Mouse (Mus musculus) kidney, embryonic 16.5 days (tissue): ENCODE data around the gene Misp. TPM values are rescaled to one million over a fixed set of nuclear protein-coding genes. Genes with fewer than 3 reads are reported as not detected.

Experiments used
- ATAC-seq: fragments of 200-750 bp; cut with Nextera tagmentation; 2 replicates; pipeline ENCODE4 v1.8.0; 2017; ENCODE audit warnings: moderate TSS enrichment; ENCODE audit not compliant: low FRiP score, low TSS enrichment
- H3K27ac ChIP-seq: fragments of 300-500 bp; sonication (generic); 2 replicates; pipeline ENCODE4 v1.5.1; 2014; ENCODE audit warnings: low read length
- H3K27me3 ChIP-seq: fragments of 300-500 bp; sonication (generic); 2 replicates; pipeline ENCODE4 v1.6.1; 2014; ENCODE audit warnings: low read length, control low read depth, mixed read lengths; ENCODE audit not compliant: insufficient read depth
- H3K36me3 ChIP-seq: fragments of 300-500 bp; sonication (generic); 2 replicates; pipeline ENCODE4 v1.6.1; 2014; ENCODE audit warnings: low read length, control low read depth, mixed read lengths; ENCODE audit not compliant: insufficient read depth
- H3K4me1 ChIP-seq: fragments of 300-500 bp; sonication (generic); 2 replicates; pipeline ENCODE4 v1.6.1; 2014; ENCODE audit warnings: low read length, control low read depth, mixed read lengths; ENCODE audit not compliant: insufficient read depth
- H3K4me2 ChIP-seq: fragments of 300-500 bp; sonication (generic); replicated peaks from 2 replicates; pipeline ENCODE4 v1.6.1; 2014; ENCODE audit warnings: low read depth, low read length
- H3K4me3 ChIP-seq: fragments of 300-500 bp; sonication (generic); 2 replicates; pipeline ENCODE4 v1.5.1; 2014; ENCODE audit warnings: mild to moderate bottlenecking, low read length
- H3K9ac ChIP-seq: fragments of 300-500 bp; sonication (generic); replicated peaks from 2 replicates; pipeline ENCODE4 v1.6.1; 2014; ENCODE audit warnings: low read length
- H3K9me3 ChIP-seq: fragments of 300-500 bp; sonication (generic); 2 replicates; pipeline ENCODE4 v1.6.1; 2016; ENCODE audit warnings: low read length, control low read depth
- WGBS: fragments of 180-500 bp; shearing (Covaris S2); extraction: QIAGEN DNeasy Blood & Tissue Kit; methylation state at CpG from one replicate; pipeline ENCODE4 v1.1.7; 2014; 5-methylcytosine and 5-hydroxymethylcytosine counted together
- polyA plus RNA-seq: library from polyadenylated mRNA; unstranded; fragments of >200 nt; fragmentation: Nextera tagmentation; extraction: Ambion mirVana; gene quantifications from 2 replicates; pipeline ENCODE4 v1.2.1, GENCODE M21; 2015

Gene Misp
- polyA plus RNA-seq, 1 experiment from 2014 or later = 18.5 TPM

DNA sequence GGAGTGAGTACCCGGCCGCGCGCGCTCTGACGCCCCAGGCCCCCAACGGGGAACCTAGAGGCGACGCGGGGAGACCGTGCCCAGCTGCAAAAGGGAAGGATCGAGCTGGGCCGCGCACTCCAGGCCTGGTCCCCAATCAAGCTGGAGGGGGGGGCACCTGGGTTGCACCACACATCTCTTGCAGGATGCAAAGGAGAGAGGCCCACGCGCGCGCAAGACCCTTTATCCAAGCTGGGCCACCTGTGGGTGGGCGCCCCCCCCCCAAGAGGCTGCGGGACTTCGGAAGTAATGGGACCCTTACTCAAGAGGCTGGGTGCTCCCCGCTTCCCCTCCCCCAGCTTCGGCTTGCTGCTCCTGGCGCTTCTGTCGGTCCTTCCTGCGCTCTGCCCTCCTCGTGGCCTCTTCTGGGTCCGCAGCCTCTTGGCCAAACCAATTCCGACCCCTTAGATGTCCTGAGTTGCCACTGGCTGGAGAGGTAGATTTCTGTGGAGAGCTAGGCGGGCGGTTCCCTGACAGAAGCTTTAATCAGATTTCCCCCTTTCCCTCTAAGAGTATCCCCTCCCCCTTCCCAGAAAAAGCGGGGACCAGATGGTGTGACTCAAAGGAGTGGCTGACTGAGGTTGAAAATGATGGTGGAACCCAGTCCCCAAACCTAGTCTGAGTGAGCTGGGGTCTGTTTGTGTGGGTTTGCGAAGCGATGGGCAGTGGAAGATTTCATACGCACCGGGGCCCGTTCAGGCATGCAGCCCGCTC lies 26.9 kb upstream of the Misp start:
- ATAC-seq = peak; percentile 35
- Histone ChIP-seq H3K27ac (peak overlapping the region; percentile 90), H3K4me3 (peak overlapping the region; percentile 93), H3K36me3 (no peaks in the 10 kb centered on the region), H3K9ac (peak overlapping the region; percentile 95), H3K27me3 (no peaks in the 10 kb centered on the region), H3K9me3 (no peaks in the 10 kb centered on the region), H3K4me2 (peak overlapping the region; percentile 81), H3K4me1 (peaks cover 41% of the 10 kb centered on the region)
- under 1% methylated on average over 31 of the region's 38 CpGs for WGBS

DNA sequence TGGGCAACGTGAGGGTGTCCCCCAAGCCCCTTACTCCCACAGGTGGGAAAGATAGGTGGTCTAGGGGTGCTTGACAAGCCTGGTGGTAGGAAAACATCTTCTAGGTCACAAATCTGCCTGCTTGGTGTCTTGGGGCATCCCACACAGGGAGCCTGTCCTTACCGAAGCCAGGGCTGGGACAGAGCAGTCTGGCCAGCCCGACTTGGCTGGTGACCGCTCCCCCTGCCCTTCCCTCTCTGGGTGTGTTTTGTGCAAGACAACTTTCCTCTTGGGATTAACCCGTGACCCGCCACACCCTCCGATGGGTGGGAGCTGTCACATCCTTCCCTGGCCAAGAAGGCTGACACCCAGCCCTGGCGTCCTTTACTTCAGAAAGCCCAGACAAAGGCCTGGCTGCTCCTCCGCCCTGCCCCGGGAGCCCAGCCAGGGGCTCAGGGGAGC lies 26.3 kb upstream of the Misp start:
- WGBS = 8% methylated on average over 10 of the region's 10 CpGs
- ATAC-seq = peak; percentile 70

DNA sequence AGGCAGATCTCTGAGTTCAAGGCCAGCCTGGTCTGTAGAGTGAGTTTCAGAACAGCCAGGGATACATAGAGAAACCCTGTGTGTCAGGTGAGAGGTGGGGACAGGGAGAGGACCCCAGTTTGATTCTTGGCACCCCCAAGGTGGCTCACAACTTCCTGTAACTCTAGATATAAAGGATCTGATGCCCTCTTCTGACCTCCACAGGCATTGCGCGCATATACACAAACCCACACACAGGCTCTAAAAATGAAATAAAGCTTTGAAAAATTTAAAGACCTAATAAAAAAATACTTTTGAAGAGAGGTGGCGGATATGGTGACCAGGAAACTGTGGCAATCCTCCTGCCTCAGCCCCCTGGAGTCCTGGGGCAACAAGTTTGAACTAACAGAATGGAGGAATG lies 24.9 kb upstream of the Misp start:
- H3K4me3 ChIP-seq = no peak overlapping the region
- WGBS = 95% methylated on average over 3 of the region's 3 CpGs
- H3K9ac ChIP-seq = no peak overlapping the region
- H3K4me2 ChIP-seq = no peak overlapping the region
- H3K27me3 ChIP-seq = no peaks in the 10 kb centered on the region
- ATAC-seq = no peak
- H3K27ac ChIP-seq = no peak overlapping the region
- H3K4me1 ChIP-seq = peaks cover 50% of the 10 kb centered on the region
- no peaks in the 10 kb centered on the region for H3K9me3 ChIP-seq
- no peaks in the 10 kb centered on the region for H3K36me3 ChIP-seq

More for the DNA sequence above, 26.3 kb upstream of the Misp start:
- Histone ChIP-seq H3K36me3 (no peaks in the 10 kb centered on the region), H3K27me3 (no peaks in the 10 kb centered on the region), H3K9ac (peak overlapping the region; percentile 95), H3K9me3 (no peaks in the 10 kb centered on the region), H3K4me3 (peak overlapping the region; percentile 93), H3K4me1 (peaks cover 43% of the 10 kb centered on the region), H3K27ac (peak overlapping the region; percentile 90), H3K4me2 (peak overlapping the region; percentile 81)

DNA sequence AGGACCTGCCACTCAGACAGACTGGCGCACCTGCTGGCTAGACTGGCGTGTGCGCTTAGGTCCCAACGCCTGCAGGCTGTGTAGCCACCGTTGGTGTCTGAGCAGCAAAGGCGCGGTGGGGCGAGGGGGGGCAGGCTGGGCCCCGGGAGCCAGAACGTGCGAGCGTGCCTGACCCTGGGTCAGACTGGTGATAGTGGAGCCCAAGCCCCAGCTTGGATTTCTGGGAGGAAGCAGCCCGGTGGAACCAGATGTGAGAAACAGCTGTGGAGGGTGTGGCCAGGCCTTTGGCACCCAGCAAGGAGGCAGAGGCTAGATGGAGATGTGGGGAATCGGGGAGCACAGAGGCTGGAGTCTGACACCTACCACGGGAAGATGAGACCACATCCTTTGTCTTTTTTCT lies 23.5 kb upstream of the Misp start:
- Histone ChIP-seq H3K27ac (0 out of 2 replicates have a peak overlapping the region, but pooled peaks have one; percentile 20), H3K36me3 (no peaks in the 10 kb centered on the region), H3K4me2 (no peak overlapping the region), H3K9ac (peak overlapping the region; percentile 41), H3K9me3 (no peaks in the 10 kb centered on the region), H3K4me3 (no peak overlapping the region), H3K4me1 (peaks cover 64% of the 10 kb centered on the region), H3K27me3 (no peaks in the 10 kb centered on the region)
- 32% methylated on average over 15 of the region's 15 CpGs for WGBS
- ATAC-seq = no peak

DNA sequence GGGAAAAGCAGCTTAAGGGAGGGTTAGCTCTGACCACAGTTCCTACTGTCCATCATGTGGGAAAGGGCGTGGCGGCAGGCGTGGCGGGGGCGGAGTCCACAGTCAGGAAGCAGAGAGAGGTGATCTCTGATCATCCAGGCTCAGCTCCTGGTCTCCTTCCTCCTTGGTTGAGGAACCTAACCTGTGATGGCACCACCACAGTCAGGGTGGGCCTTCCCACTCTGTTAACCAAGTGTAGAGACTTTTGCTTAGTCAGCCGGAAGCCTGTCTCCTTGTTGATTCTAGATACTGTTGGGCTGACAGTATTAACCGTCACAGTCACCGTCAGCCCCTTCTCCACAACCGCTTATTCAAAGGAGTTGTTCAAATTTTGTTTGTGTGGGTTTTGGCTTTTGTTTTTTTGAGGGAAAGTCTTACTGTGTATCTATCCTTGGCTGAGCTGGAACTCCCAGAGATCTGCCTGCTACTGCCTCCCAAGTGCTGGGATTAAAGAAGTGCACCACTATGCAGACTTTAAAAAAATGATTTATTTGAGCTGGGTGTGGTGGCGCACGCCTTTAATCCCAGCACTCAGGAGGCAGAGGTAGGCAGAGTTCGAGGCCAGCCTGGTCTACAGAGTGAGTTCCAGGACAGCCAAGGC lies 22.4 kb upstream of the Misp start:
- Histone ChIP-seq H3K9ac (no peak overlapping the region), H3K27ac (no peak overlapping the region), H3K4me2 (no peak overlapping the region), H3K4me3 (no peak overlapping the region), H3K36me3 (no peaks in the 10 kb centered on the region), H3K27me3 (no peaks in the 10 kb centered on the region), H3K9me3 (no peaks in the 10 kb centered on the region), H3K4me1 (peaks cover 67% of the 10 kb centered on the region)
- no peak for ATAC-seq
- WGBS = 75% methylated on average over 12 of the region's 12 CpGs

DNA sequence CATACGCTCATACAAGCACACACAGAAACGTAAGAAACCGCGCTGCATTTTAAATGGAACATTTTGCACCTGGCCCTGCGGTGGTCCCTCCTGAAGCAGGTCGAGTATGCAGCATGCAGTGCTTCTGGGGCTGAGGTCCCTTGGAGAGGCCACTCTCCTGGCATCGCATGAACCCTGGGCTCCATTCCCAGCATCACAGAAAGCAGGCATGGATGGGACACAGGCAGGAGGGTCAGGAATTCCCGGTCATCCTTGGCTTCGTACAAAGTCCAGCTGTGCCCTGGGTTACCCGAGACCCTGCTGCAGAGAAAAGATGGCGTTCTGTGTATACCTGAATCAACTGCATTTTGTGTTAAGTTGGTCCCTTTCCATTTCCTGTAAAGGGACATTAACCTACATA lies 20.3 kb upstream of the Misp start:
- no peak for ATAC-seq
- no peak overlapping the region for H3K4me3 ChIP-seq
- 74% methylated on average over 11 of the region's 11 CpGs for WGBS
- H3K27me3 ChIP-seq = no peaks in the 10 kb centered on the region
- no peak overlapping the region for H3K9ac ChIP-seq
- no peak overlapping the region for H3K27ac ChIP-seq
- H3K9me3 ChIP-seq = no peaks in the 10 kb centered on the region
- no peaks in the 10 kb centered on the region for H3K36me3 ChIP-seq
- H3K4me1 ChIP-seq = peaks cover 77% of the 10 kb centered on the region
- no peak overlapping the region for H3K4me2 ChIP-seq

DNA sequence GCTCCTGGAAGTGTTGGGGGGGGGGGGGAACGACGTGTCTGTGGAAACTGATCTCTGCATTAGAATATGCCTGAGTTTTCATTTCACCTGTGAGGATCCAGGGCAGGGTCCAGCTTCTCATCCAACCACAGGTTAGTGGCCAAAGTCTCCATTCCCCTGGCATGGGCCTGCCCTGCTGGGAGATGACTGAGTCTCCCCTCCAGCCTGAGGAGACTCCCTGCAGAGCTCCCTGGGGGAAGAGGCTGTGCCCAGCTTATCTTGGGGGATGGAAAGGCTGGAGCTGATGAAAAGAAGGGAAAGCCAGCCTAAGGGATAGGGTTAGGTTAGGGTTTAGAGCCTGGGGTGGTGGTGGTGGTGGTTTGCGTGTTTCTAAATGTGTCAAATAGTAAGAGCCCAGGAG lies 19.0 kb upstream of the Misp start:
- 25% methylated on average over 3 of the region's 3 CpGs for WGBS

DNA sequence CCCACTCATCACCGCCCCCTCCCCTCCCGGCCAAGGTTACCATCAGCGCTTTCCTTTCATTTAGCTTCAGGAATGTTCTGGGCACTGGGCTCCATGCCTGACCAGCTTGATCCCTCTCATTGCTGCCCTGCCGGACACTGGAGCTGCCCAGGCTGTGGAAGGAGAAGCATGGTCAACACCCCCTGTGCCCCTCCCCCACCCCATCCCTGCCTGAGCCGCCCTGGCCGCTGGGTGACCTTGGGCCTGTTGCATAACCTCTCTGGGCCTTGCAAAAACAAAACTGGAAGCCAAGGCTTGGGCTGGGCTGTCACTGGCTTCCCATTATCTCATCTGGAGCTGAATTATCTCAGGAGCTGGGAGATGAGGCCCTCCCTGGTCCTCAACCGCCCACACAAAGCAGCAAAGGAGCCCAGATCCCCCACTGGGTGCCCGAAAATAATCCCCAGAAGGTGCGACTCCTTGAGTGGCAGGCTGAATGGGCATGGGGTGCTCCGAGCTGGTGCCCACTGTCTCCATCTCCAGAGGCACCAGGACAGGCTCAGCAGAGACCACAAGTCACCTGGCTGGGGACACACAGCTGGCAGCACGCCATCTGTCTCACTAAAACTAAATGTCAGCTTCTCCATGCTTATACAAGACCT lies 18.3 kb upstream of the Misp start:
- Histone ChIP-seq H3K36me3 (peaks cover 2% of the 10 kb centered on the region; the same call in 1 of the 2 replicates), H3K4me1 (peaks cover 82% of the 10 kb centered on the region), H3K9ac (peak overlapping the region; percentile 29; the same call in 1 of the 2 replicates), H3K4me3 (no peak overlapping the region), H3K27me3 (no peaks in the 10 kb centered on the region), H3K27ac (peak overlapping the region; percentile 80), H3K9me3 (no peaks in the 10 kb centered on the region), H3K4me2 (peak overlapping the region; percentile 18; the same call in 1 of the 2 replicates)
- 28% methylated on average over 11 of the region's 11 CpGs for WGBS
- peak; percentile 67 for ATAC-seq

More for the DNA sequence above, 19.0 kb upstream of the Misp start:
- H3K4me3 ChIP-seq = no peak overlapping the region
- peaks cover 82% of the 10 kb centered on the region for H3K4me1 ChIP-seq
- H3K27ac ChIP-seq = peak overlapping the region; percentile 80
- peak; percentile 9; the same call in 1 of the 2 replicates for ATAC-seq
- H3K4me2 ChIP-seq = no peak overlapping the region
- no peaks in the 10 kb centered on the region for H3K36me3 ChIP-seq
- H3K9me3 ChIP-seq = no peaks in the 10 kb centered on the region
- peak overlapping the region; percentile 29; the same call in 1 of the 2 replicates for H3K9ac ChIP-seq
- H3K27me3 ChIP-seq = no peaks in the 10 kb centered on the region

DNA sequence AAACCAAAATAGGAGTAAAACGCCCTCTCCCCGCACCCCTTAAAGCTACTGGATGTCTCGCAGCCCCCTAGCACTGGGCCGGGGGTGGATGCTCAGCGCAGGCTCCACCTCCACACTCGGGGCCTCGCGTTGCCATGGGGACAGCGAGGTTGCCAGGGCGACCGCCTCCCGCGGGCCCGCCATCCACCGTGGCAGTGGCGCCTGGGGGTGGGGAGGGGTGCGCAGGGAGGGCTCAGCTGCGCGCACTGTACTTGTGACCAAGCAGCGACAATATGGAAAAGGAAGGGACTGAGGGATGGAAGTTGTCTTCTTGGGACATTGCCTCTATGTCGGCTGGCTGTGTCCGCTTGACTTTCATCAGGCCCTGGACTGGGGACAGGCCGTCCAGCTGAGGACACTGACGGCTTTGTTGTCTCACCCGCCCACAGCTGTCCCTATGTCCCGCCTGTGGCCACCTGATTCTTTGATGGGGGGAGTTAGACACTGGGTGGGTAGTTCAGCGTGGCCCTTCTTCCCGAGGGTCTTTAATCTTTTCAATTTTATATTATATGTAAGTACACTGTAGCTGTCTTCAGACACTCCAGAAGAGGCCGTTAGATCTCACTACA lies 17.0 kb upstream of the Misp start:
- H3K9me3 ChIP-seq = no peaks in the 10 kb centered on the region
- peak overlapping the region; percentile 27 for H3K4me2 ChIP-seq
- peaks cover 78% of the 10 kb centered on the region for H3K4me1 ChIP-seq
- peak; percentile 50 for ATAC-seq
- 7% methylated on average over 29 of the region's 29 CpGs for WGBS
- H3K4me3 ChIP-seq = no peak overlapping the region
- H3K27me3 ChIP-seq = no peaks in the 10 kb centered on the region
- H3K36me3 ChIP-seq = peaks cover 10% of the 10 kb centered on the region
- H3K27ac ChIP-seq = no peak overlapping the region; the same call in 1 of the 2 replicates
- H3K9ac ChIP-seq = peak overlapping the region; percentile 44
